Mouse (Mus musculus) heart, embryonic 11.5 days (tissue): ENCODE results near the gene Pole3. TPM values are rescaled to one million over a fixed set of nuclear protein-coding genes. Genes with fewer than 3 reads are reported as not detected.
"Not testable (repeated sequence)": the region's sequence is repeated elsewhere in the genome, so short reads cannot be mapped to it uniquely, and the experiment has no call there.

Experiments used
- ATAC-seq: fragments of 200-750 bp; cut with Nextera tagmentation; replicated peaks from 2 replicates; pipeline ENCODE4 v1.8.0; 2017; ENCODE audit warnings: moderate library complexity; ENCODE audit not compliant: insufficient number of reproducible peaks, low FRiP score, low TSS enrichment
- H3K27ac ChIP-seq: fragments of 300-500 bp; sonication (generic); 2 replicates; pipeline ENCODE4 v1.5.1; 2014; ENCODE audit warnings: mild to moderate bottlenecking, low read depth, low read length
- H3K27me3 ChIP-seq: fragments of 300-500 bp; sonication (generic); 2 replicates; pipeline ENCODE4 v1.6.1; 2014; ENCODE audit warnings: mild to moderate bottlenecking, low read length, mixed read lengths; ENCODE audit not compliant: control insufficient read depth, insufficient read depth
- H3K36me3 ChIP-seq: fragments of 300-500 bp; sonication (generic); 2 replicates; pipeline ENCODE4 v1.6.1; 2014; ENCODE audit warnings: mild to moderate bottlenecking, low read length, moderate library complexity, mixed read lengths; ENCODE audit not compliant: control insufficient read depth, insufficient read depth
- H3K4me1 ChIP-seq: fragments of 300-500 bp; sonication (generic); 2 replicates; pipeline ENCODE4 v1.6.1; 2014; ENCODE audit warnings: low read length; ENCODE audit not compliant: control insufficient read depth, insufficient read depth
- H3K4me2 ChIP-seq: fragments of 300-500 bp; sonication (generic); 2 replicates; pipeline ENCODE4 v1.6.1; 2014; ENCODE audit warnings: mild to moderate bottlenecking, moderate library complexity
- H3K4me3 ChIP-seq: fragments of 300-500 bp; sonication (generic); 2 replicates; pipeline ENCODE4 v1.5.1; 2014; ENCODE audit warnings: low read depth, low read length
- H3K9ac ChIP-seq: fragments of 300-500 bp; sonication (generic); 2 replicates; pipeline ENCODE4 v1.6.1; 2014; ENCODE audit warnings: mild to moderate bottlenecking, low read depth, low read length, moderate library complexity
- H3K9me3 ChIP-seq: fragments of 300-500 bp; sonication (generic); replicated peaks from 2 replicates; pipeline ENCODE4 v1.6.1; 2016; ENCODE audit warnings: low read length; ENCODE audit not compliant: control insufficient read depth
- WGBS: fragments of 180-500 bp; shearing (Covaris S2); extraction: QIAGEN DNeasy Blood & Tissue Kit; methylation state at CpG from one replicate; pipeline ENCODE4 v1.1.7; 2014; ENCODE audit not compliant: insufficient replicate concordance; 5-methylcytosine and 5-hydroxymethylcytosine counted together
- polyA plus RNA-seq: library from polyadenylated mRNA; unstranded; fragments of >200 nt; fragmentation: Nextera tagmentation; extraction: Ambion mirVana; gene quantifications from 2 replicates; pipeline ENCODE4 v1.2.1, GENCODE M21; 2014

The Pole3 gene
- polyA plus RNA-seq, 1 experiment from 2014 or later, result 59.4 TPM

DNA sequence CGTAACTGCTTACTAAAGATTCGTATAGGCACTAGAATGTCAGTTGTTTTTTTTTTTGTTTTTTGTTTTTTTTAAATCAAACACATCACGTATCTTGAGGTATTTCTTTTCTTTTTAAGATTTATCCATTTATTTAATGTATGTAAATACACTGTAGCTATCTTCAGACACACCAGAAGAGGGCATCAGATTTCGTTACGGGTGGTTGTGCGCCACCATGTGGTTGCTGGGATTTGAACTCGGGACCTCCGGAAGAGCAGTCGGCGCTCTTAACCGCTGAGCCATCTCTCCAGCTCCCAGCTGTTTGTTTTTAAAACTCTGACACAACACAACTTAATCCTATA lies 45.3 kb downstream of the Pole3 start:
- 12% methylated on average over 11 of the region's 11 CpGs for WGBS
- not testable (repeated sequence) for H3K9ac ChIP-seq, H3K27ac ChIP-seq, H3K27me3 ChIP-seq, H3K4me1 ChIP-seq, ATAC-seq, H3K36me3 ChIP-seq, H3K9me3 ChIP-seq
- Histone ChIP-seq H3K4me3 (peak overlapping the region; percentile 50), H3K4me2 (peak overlapping the region; percentile 89)

DNA sequence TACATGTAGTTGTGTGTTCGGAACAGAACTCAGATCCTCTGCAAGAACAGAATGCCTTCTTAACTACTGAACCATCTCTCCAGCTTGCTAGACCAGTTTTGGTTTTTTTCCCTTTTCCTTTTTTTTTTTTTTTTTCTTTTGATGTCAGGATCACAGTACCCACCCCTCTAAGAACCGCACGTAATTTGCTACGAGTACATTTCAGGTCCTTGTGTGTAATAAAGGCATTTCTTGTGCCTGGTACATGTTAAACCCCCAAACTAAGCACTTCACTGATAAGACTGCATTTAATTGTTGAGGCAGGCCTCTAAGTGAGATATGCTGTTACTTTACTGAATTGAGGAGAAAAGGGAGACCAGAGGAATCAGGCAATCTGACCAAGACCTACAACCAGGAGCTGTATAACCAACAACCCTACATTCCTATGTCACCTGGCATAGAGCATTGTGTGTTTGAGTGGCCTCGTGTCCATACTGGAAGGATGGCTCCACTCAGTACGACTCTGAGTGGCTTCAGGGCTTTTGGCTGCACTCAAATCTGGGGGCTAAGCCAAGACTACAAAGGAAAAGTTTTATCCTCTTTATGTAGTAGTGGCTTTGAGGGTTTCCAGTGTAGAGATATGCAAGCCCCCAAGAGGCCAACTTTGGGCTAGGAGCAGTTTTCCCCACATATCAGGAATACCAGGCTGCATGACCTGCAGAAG lies 47.2 kb downstream of the Pole3 start:
- no peak overlapping the region for H3K4me3 ChIP-seq
- H3K36me3 ChIP-seq, result no peaks in the 10 kb centered on the region
- peaks cover 8% of the 10 kb centered on the region for H3K27me3 ChIP-seq
- no peak overlapping the region for H3K4me2 ChIP-seq
- H3K4me1 ChIP-seq, result peaks cover 4% of the 10 kb centered on the region; the same call in 1 of the 2 replicates
- no peak overlapping the region for H3K27ac ChIP-seq
- 74% methylated on average over 6 of the region's 6 CpGs for WGBS
- H3K9me3 ChIP-seq, result no peaks in the 10 kb centered on the region
- ATAC-seq, result no peak
- no peak overlapping the region for H3K9ac ChIP-seq

DNA sequence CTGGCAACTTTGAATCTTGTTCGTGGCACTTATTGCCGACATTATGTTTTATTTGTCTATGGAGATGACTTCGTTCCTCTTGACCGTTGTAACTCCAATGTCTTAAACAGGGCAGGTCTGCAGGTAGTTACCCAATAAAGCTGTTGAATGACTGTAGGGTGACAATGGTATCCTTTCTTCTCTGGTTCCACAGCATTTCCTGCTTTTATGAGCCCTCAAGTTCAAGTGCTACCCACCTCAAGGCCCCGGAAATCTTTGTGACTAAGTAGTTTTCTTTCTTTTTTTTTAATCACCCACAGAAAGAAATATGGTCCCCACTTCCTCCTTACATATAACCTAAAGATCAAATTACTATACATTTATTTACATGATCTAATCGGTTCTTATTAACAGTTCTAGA lies 49.1 kb downstream of the Pole3 start:
- Histone ChIP-seq H3K36me3 (no peaks in the 10 kb centered on the region), H3K27ac (no peak overlapping the region), H3K27me3 (peaks cover 8% of the 10 kb centered on the region), H3K9me3 (no peaks in the 10 kb centered on the region), H3K4me1 (peaks cover 4% of the 10 kb centered on the region; the same call in 1 of the 2 replicates), H3K4me2 (no peak overlapping the region), H3K4me3 (no peak overlapping the region), H3K9ac (no peak overlapping the region)
- 83% methylated on average over 6 of the region's 6 CpGs for WGBS
- ATAC-seq, result no peak

DNA sequence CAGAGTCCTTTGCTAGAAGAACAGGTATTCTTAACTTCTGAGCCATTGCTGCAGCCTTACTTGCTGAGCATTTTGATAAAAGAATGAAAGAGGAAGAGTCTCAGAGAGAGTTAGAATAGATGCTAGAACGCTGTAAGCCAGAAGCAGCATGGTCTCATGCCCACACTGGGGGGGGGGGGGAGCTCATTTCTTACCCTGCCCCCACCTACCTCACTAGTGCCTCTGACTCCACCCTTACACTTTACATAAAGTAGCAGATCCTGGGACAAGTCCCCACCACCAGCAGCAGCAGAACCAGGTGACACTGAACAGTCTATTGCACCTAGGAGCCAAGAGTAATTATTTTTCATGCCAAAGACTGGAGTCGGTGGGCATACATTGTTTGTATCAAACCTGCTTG lies 49.7 kb downstream of the Pole3 start:
- 86% methylated on average over 2 of the region's 2 CpGs for WGBS
- H3K36me3 ChIP-seq, result no peaks in the 10 kb centered on the region
- H3K4me2 ChIP-seq, result no peak overlapping the region
- peaks cover 7% of the 10 kb centered on the region for H3K27me3 ChIP-seq
- no peaks in the 10 kb centered on the region for H3K9me3 ChIP-seq
- no peak overlapping the region for H3K27ac ChIP-seq
- peaks cover 3% of the 10 kb centered on the region; the same call in 1 of the 2 replicates for H3K4me1 ChIP-seq
- H3K4me3 ChIP-seq, result no peak overlapping the region
- H3K9ac ChIP-seq, result no peak overlapping the region
- no peak for ATAC-seq

Other genes with a start within 250 kb of the Pole3 start
- gene Fkbp15, start 164.5 kb downstream of the Pole3 start, polyA plus RNA-seq, result 15.9 and 17.6 TPM in 2 replicates
- 39.0 and 48.7 TPM in 2 replicates for gene Slc31a1, start 164.3 kb downstream of the Pole3 start, polyA plus RNA-seq
- gene Cdc26, start 116.4 kb downstream of the Pole3 start, polyA plus RNA-seq, result 101 and 103 TPM in 2 replicates
- gene Prpf4, start 116.3 kb downstream of the Pole3 start, polyA plus RNA-seq, result 17.0 and 18.0 TPM in 2 replicates
- gene Rnf183, start 89.8 kb downstream of the Pole3 start, polyA plus RNA-seq, result not detected in 2 replicates
- 2.9 and 3.0 TPM in 2 replicates for gene Wdr31, start 54.2 kb downstream of the Pole3 start, polyA plus RNA-seq
- gene Bspry, start 45.0 kb downstream of the Pole3 start, polyA plus RNA-seq, result 0.52 and 0.83 TPM in 2 replicates
- gene Hdhd3, start 21.6 kb downstream of the Pole3 start, polyA plus RNA-seq, result 6.7 and 11.4 TPM in 2 replicates
- 117 and 140 TPM in 2 replicates for gene Alad, start 5.2 kb downstream of the Pole3 start, polyA plus RNA-seq
- gene 4933430I17Rik, start 301 bp upstream of the Pole3 start, polyA plus RNA-seq, result 0.34 and 0.87 TPM in 2 replicates
- 49.8 and 54.3 TPM in 2 replicates for gene Rgs3, start 34.8 kb upstream of the Pole3 start, polyA plus RNA-seq